Comparison of ENCODE assay signal across 24 mouse cellular contexts in the genomic region with DNA sequence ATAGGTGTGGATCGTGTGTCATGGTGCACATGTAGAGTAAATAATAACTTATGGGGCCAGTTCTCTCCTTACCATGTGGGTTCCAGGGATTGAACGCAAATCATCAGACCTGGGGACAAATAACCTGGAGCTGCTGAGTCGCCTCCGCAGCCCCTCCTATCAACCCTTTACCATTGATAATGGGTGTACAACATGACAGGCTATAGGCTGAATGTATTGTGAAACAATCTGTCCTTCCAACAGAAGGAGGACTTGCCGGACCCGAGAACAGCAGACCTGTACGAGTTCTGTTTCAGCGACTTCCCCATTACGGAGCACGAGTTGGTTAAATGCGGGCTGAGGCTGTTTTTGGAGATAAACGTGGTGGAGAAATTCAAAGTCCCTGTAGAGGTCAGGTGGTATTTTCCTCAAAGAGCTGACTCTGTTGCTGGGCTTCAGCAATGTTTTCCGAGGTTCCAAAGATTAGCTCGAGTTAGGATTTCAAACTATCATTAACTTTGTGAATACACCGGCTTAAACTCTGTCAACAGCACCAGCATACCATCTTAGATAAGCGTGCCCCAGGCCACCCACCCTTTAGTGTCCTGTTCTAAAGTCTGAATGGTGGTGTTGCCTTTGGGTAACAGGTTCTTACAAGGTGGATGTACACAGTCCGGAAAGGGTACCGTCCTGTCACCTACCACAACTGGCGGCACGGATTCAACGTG. TPM values are rescaled to one million over a fixed set of nuclear protein-coding genes. Genes with fewer than 3 reads are reported as not detected.
DNase-seq lines count a peak whose midpoint lies in the region; ATAC-seq and TF ChIP-seq lines count a peak whose summit lies in the region.
"Had no signal": no experiment of that assay in that cellular context is flagged by ENCODE, and none has a peak within 500 bp of the region (broad histone marks: within the 10 kb centered on the region; RNA-seq: fewer than 3 reads in every experiment).

No protein-coding gene starts in this region.

- no peak overlapping the region for H3K9ac ChIP-seq in intestine, embryonic 16.5 days (ENCODE audit: low read depth, low read length)
- peak overlapping the region; percentile 31 for H3K9ac ChIP-seq in liver, adult 2 months (ENCODE audit: low read depth, low read length)
- H3K9ac ChIP-seq in liver, embryonic 14.5 days (replicated peaks) = no peak overlapping the region
- H3K9ac ChIP-seq in midbrain, embryonic 15.5 days = no peak overlapping the region
- H3K9ac ChIP-seq: embryonic facial prominence, embryonic 13.5 days; forebrain, embryonic 12.5 days; forebrain, postnatal 0 days; heart, embryonic 13.5 days; hindbrain, embryonic 15.5 days had no signal

- H3K4me3 ChIP-seq in intestine, embryonic 16.5 days (ENCODE audit: low read length) = no peak overlapping the region
- H3K4me3 ChIP-seq in liver, adult 2 months (ENCODE audit: insufficient read depth, low read depth, low read length) = no peak overlapping the region
- peak overlapping the region in 1 of 2 experiments; percentile 45; a peak in 2 of 4 replicates for H3K4me3 ChIP-seq in liver, embryonic 14.5 days (ENCODE audit: insufficient read depth in 1 of 2, low read depth in 2 of 2, low read length in 2 of 2)
- H3K4me3 ChIP-seq in midbrain, embryonic 15.5 days = no peak overlapping the region
- H3K4me3 ChIP-seq: embryonic facial prominence, embryonic 13.5 days; forebrain, embryonic 12.5 days; heart, embryonic 13.5 days; hindbrain, embryonic 15.5 days had no signal

- WGBS in intestine, embryonic 16.5 days = 64% methylated on average over 21 of the region's 21 CpGs
- 23% methylated on average over 21 of the region's 21 CpGs for WGBS in liver, adult 2 months
- WGBS in liver, embryonic 14.5 days (ENCODE audit: insufficient replicate concordance) = 59% methylated on average over 21 of the region's 21 CpGs
- WGBS in midbrain, embryonic 15.5 days = 94% methylated on average over 21 of the region's 21 CpGs

- peak; percentile 57 for ATAC-seq in intestine, embryonic 16.5 days
- peak; percentile 60; the same call in 1 of the 2 replicates for ATAC-seq in liver, embryonic 14.5 days (ENCODE audit: insufficient read depth)
- no peak for ATAC-seq in midbrain, embryonic 15.5 days (replicated peaks)
- ATAC-seq: forebrain, postnatal 0 days had no signal

- H3K79me2 ChIP-seq in liver, adult 2 months (ENCODE audit: control insufficient read depth, insufficient read depth, low read length) = no peaks in the 10 kb centered on the region

- no peaks in the 10 kb centered on the region for H3K4me1 ChIP-seq in intestine, embryonic 16.5 days (ENCODE audit: control insufficient read depth, insufficient read depth, low read length)
- peaks cover 3% of the 10 kb centered on the region; the same call in 1 of the 2 replicates for H3K4me1 ChIP-seq in liver, adult 2 months (ENCODE audit: control insufficient read depth, insufficient read depth, low read length)
- H3K4me1 ChIP-seq in liver, embryonic 14.5 days (replicated peaks; ENCODE audit: control insufficient read depth in 2 of 2, insufficient read depth in 2 of 2, low read length in 1 of 2) = peaks cover 0 to 5% of the 10 kb centered on the region in 2 experiments; a peak in 1 of 4 replicates
- no peaks in the 10 kb centered on the region for H3K4me1 ChIP-seq in midbrain, embryonic 15.5 days
- H3K4me1 ChIP-seq: embryonic facial prominence, embryonic 13.5 days; forebrain, embryonic 12.5 days; heart, embryonic 13.5 days; hindbrain, embryonic 15.5 days had no signal

- H3K27me3 ChIP-seq in intestine, embryonic 16.5 days (replicated peaks; ENCODE audit: control insufficient read depth, insufficient read depth, low read length) = no peaks in the 10 kb centered on the region
- H3K27me3 ChIP-seq in liver, adult 2 months (ENCODE audit: control insufficient read depth, insufficient read depth, low read length) = no peaks in the 10 kb centered on the region
- H3K27me3 ChIP-seq in liver, embryonic 14.5 days (ENCODE audit: control insufficient read depth, insufficient read depth, low read length) = no peaks in the 10 kb centered on the region
- no peaks in the 10 kb centered on the region for H3K27me3 ChIP-seq in midbrain, embryonic 15.5 days (replicated peaks)
- H3K27me3 ChIP-seq: embryonic facial prominence, embryonic 13.5 days; forebrain, embryonic 12.5 days; heart, embryonic 13.5 days; hindbrain, embryonic 15.5 days had no signal

- H3K36me3 ChIP-seq in intestine, embryonic 16.5 days (ENCODE audit: control insufficient read depth, insufficient read depth, low read length) = no peaks in the 10 kb centered on the region
- no peaks in the 10 kb centered on the region for H3K36me3 ChIP-seq in liver, adult 2 months (ENCODE audit: control insufficient read depth, insufficient read depth, low read length)
- H3K36me3 ChIP-seq in liver, embryonic 14.5 days (replicated peaks; ENCODE audit: control insufficient read depth, insufficient read depth, low read depth) = no peaks in the 10 kb centered on the region
- H3K36me3 ChIP-seq in midbrain, embryonic 15.5 days (replicated peaks) = no peaks in the 10 kb centered on the region
- H3K36me3 ChIP-seq: embryonic facial prominence, embryonic 13.5 days; forebrain, embryonic 12.5 days; heart, embryonic 13.5 days; hindbrain, embryonic 15.5 days had no signal

- H3K27ac ChIP-seq in intestine, embryonic 16.5 days (ENCODE audit: low read length) = no peak overlapping the region
- no peak overlapping the region for H3K27ac ChIP-seq in liver, adult 2 months (replicated peaks; ENCODE audit: insufficient read depth, low read depth, low read length)
- H3K27ac ChIP-seq in liver, embryonic 14.5 days = peak overlapping the region; percentile 20; the same call in 1 of the 2 replicates
- no peak overlapping the region for H3K27ac ChIP-seq in midbrain, embryonic 15.5 days
- H3K27ac ChIP-seq: embryonic facial prominence, embryonic 13.5 days; forebrain, embryonic 12.5 days; heart, embryonic 13.5 days; hindbrain, embryonic 15.5 days had no signal

- TF ChIP-seq POLR2A in liver, adult 2 months (IDR thresholded peaks at IDR 0.05; ENCODE audit: extremely low read depth, insufficient read depth, low read length) = no peak

- H3K9me3 ChIP-seq in intestine, embryonic 16.5 days (ENCODE audit: control insufficient read depth, low read length) = no peaks in the 10 kb centered on the region
- no peaks in the 10 kb centered on the region for H3K9me3 ChIP-seq in liver, embryonic 14.5 days (ENCODE audit: control insufficient read depth, low read length)
- no peaks in the 10 kb centered on the region for H3K9me3 ChIP-seq in midbrain, embryonic 15.5 days
- H3K9me3 ChIP-seq: embryonic facial prominence, embryonic 13.5 days; forebrain, embryonic 12.5 days; heart, embryonic 13.5 days; hindbrain, embryonic 15.5 days had no signal

- TF ChIP-seq EP300 in liver, embryonic 14.5 days (IDR thresholded peaks at IDR 0.05; ENCODE audit: low read depth) = no peak

- DNase-seq in liver, adult 2 months (ENCODE audit: extremely low read depth, low read depth, low spot score) = peak; percentile 72
- DNase-seq in liver, embryonic 14.5 days (ENCODE audit: low read depth in 3 of 3, low spot score in 3 of 3) = peak; percentile 11 to 26 (median 12)
- peak; percentile 85 for DNase-seq in yolk sac, embryonic 10.5 days (ENCODE audit: low spot score)
- DNase-seq in right cerebral cortex, postnatal 36 days (ENCODE audit: low spot score in 2 of 2) = no peak
- no peak for DNase-seq in adrenal gland, postnatal 10 days
- DNase-seq: adrenal gland, adult 8-10 months; cerebellum, adult 18-20 months; cerebellum, adult 9-11 months; cerebellum, postnatal 36 days; forebrain, postnatal 0 days; gastrocnemius, postnatal 25 days; heart, postnatal 36 days had no signal

- H3K4me2 ChIP-seq in intestine, embryonic 16.5 days (ENCODE audit: low read depth, low read length) = no peak overlapping the region
- peak overlapping the region; percentile 14 for H3K4me2 ChIP-seq in liver, embryonic 14.5 days (ENCODE audit: low read depth)
- H3K4me2 ChIP-seq in midbrain, embryonic 15.5 days = no peak overlapping the region
- H3K4me2 ChIP-seq: embryonic facial prominence, embryonic 13.5 days; forebrain, embryonic 12.5 days; heart, embryonic 13.5 days; hindbrain, embryonic 15.5 days had no signal

- no peak for TF ChIP-seq CTCF in liver, adult 2 months (IDR thresholded peaks at IDR 0.05; ENCODE audit: low read depth, low read length)
- no peak for TF ChIP-seq CTCF in liver, embryonic 14.5 days (IDR thresholded peaks at IDR 0.05; ENCODE audit: low read depth)

RNA-seq across cellular contexts. Expression of a gene that starts 29.2 kb away (rescaled TPM):
- 0.06 and 0.13 TPM in 2 replicates for polyA plus RNA-seq in intestine, embryonic 16.5 days (2015; fragmentation: Nextera tagmentation; extraction: Ambion mirVana)
- 1.0 and 2.1 TPM in 2 replicates for total RNA-seq in liver, adult 2 months (2014; rRNA removed)
- polyA plus RNA-seq in liver, adult 2 months (2012; rRNA removed) = 0.09 TPM in 1 of 2 replicates, not detected in the other
- polyA plus RNA-seq in liver, embryonic 14.5 days (2012; rRNA removed) = 2.1 and 4.1 TPM in 2 replicates
- polyA plus RNA-seq in liver, embryonic 14.5 days (2014; fragmentation: Nextera tagmentation; extraction: Ambion mirVana) = 4.2 TPM in 2 replicates
- polyA plus RNA-seq in midbrain, embryonic 15.5 days (2015; fragmentation: Nextera tagmentation; extraction: Ambion mirVana) = 0.06 and 0.17 TPM in 2 replicates
- total RNA-seq in adrenal gland, postnatal 10 days (2021) = 1 to 10 TPM; 1.3 to 3.2 TPM
- total RNA-seq: adrenal gland, adult 8-10 months; ES-E14; forebrain, postnatal 0 days; gastrocnemius, adult 18-20 months; gastrocnemius, postnatal 25 days; granulocyte monocyte progenitor cell, adult 5-6 weeks; heart, adult 8-10 months; heart, postnatal 36 days had no signal
- polyA plus RNA-seq: embryonic facial prominence, embryonic 13.5 days; forebrain, embryonic 12.5 days; heart, embryonic 13.5 days; heart, postnatal 0 days; hindbrain, embryonic 11.5 days had no signal

RNA-seq across cellular contexts. Expression of a gene that starts 36.7 kb away (rescaled TPM):
- polyA plus RNA-seq in intestine, embryonic 16.5 days (2015; fragmentation: Nextera tagmentation; extraction: Ambion mirVana) = 54.0 and 78.5 TPM in 2 replicates
- total RNA-seq in liver, adult 2 months (2014; rRNA removed) = 2,479 and 2,762 TPM in 2 replicates
- polyA plus RNA-seq in liver, adult 2 months (2012; rRNA removed) = 5,105 and 5,134 TPM in 2 replicates
- 690 and 801 TPM in 2 replicates for polyA plus RNA-seq in liver, embryonic 14.5 days (2012; rRNA removed)
- 1,536 and 1,785 TPM in 2 replicates for polyA plus RNA-seq in liver, embryonic 14.5 days (2014; fragmentation: Nextera tagmentation; extraction: Ambion mirVana)
- polyA plus RNA-seq in midbrain, embryonic 15.5 days (2015; fragmentation: Nextera tagmentation; extraction: Ambion mirVana) = 3.6 and 10.5 TPM in 2 replicates
- total RNA-seq in adrenal gland, postnatal 10 days (2021) = 100 to 1,000 TPM; 334 to 776 TPM
- total RNA-seq: granulocyte monocyte progenitor cell, adult 5-6 weeks had no signal

Comparison
In these comparisons a context has a peak if more than half of its experiments do, and no peak if none do; other contexts are left out.
1. DNase-seq: peak in liver, adult 2 months (single experiment), liver, embryonic 14.5 days (3 of 3) and yolk sac, embryonic 10.5 days (single experiment); none in right cerebral cortex, postnatal 36 days (0 of 2) and adrenal gland, postnatal 10 days (single experiment).